Mouse (Mus musculus) heart, adult 8-10 months (tissue): ENCODE measurements around the gene Vmn2r96. TPM values are rescaled to one million over a fixed set of nuclear protein-coding genes. Genes with fewer than 3 reads are reported as not detected.
"Not testable (repeated sequence)": the region's sequence is repeated elsewhere in the genome, so short reads cannot be mapped to it uniquely, and the experiment has no call there.

Experiments used
- DNase-seq: peaks from one replicate; pipeline ENCODE4 v3.0.0; 2022; ENCODE audit warnings: low spot score
- total RNA-seq, 4 experiments: library from RNA; stranded (reverse); gene quantifications; 2 replicates each; pipeline ENCODE4 v1.2.4; 2022

Gene Vmn2r96
- under 1 TPM in 1 of 4 experiments, not detected in 3; 0.11 TPM for total RNA-seq

- not testable (repeated sequence) for DNase-seq
Observed at GRCm38 (mm10) chr17:18572851-18573250, at the start of gene Vmn2r96. Gene Vmn2r96, plus strand, starts transcription at chr17:18573151.

- no peak for DNase-seq
Observed at GRCm38 (mm10) chr17:18523371-18523770, 49.6 kb upstream of the Vmn2r96 start.

- no peak for DNase-seq
Observed at GRCm38 (mm10) chr17:18523991-18524390, 49.0 kb upstream of the Vmn2r96 start.

- peak; percentile 7 for DNase-seq
Observed at GRCm38 (mm10) chr17:18558212-18559158, 14.5 kb upstream of the Vmn2r96 start.

DNA sequence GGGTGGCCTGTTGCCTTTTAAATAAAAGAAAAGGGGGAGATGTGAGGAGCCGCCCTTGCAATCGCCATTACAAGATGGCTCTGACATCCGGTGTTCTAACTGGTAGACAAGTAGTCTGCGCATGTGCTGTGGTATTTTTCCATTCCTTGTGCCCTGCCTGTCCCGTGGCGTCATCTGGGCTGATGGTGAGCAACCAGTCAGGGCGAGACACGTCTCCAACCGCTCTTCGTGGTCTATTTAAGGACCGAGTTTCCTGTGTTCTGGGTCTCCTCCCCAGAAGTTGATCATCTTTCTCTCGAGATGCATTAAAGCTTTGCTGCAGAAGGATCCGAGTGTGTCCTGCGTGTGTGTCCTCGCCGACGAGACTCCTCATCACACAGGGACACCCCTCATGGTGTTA lies 6.8 kb upstream of the Vmn2r96 start:
- DNase-seq = not testable (repeated sequence)

DNA sequence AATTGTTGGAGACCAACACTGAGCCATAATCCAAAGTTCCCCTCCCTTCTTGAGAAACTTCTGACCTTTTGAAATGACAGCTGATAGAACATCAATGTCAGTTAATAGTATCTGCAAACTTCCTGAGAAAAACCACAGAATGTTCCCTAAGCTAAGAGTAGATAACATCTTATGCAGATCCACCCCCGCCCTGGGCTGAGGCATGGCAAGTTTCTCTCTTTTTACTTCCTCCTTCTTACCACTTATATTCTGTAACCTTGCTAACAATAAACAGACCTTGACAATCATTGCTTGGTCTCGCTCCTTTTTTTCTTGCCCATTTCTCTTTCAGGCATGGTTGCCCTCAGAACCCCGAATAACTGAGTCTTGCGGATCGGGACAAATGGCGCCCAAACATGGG lies 42.2 kb downstream of the Vmn2r96 start:
- not testable (repeated sequence) for DNase-seq

- DNase-seq = no peak
Observed at GRCm38 (mm10) chr17:18626532-18626931, 53.6 kb downstream of the Vmn2r96 start.

Other genes with a start within 250 kb of the Vmn2r96 start
- gene Vmn2r95, start 149.1 kb upstream of the Vmn2r96 start, total RNA-seq = not detected